Mouse (Mus musculus): ENCODE measurements at regions not wholly inside any gene's neighbourhood (a gene's known extent, or its start where the extent isn't known, plus 50 kb on each side); places are given as distances from the start of the nearest gene placed in this dataset.

DNA sequence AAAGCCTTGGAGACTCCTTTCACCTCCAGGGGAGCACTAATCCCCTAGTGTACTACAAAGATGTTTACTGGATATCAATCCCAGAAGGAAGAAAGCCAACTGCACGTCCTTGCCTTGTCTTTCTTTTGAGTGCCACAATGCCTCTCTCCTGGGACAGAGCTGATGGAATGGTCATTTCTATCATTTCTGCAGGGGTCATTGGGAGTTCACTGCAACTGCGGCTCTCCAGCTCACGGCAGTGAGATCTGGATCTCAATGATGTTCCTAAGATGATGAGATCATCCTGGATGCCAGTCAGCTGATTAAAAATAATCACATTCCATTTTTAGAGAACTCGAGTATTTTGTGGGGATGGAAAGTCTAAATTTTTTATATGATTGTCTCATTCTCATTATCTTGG, 341.1 kb downstream of the Lpin1 start:
- Histone ChIP-seq H3K4me3 (ENCODE audit: control insufficient read depth, low read depth, low read length) (no peak overlapping the region), H3K27ac (ENCODE audit: control insufficient read depth, insufficient read depth, low read depth, low read length) (no peak overlapping the region), H3K36me3 (ENCODE audit: control insufficient read depth, insufficient read depth, low read length) (no peaks in the 10 kb centered on the region), H3K4me1 (ENCODE audit: control insufficient read depth, insufficient read depth, low read length) (no peaks in the 10 kb centered on the region), H3K27me3 (ENCODE audit: control insufficient read depth, insufficient read depth, low read length) (no peaks in the 10 kb centered on the region)
- TF ChIP-seq CTCF (IDR thresholded peaks at IDR 0.05; ENCODE audit: control insufficient read depth, insufficient read depth, insufficient replicate concordance, low read depth, low read length): no peak
- no peak for TF ChIP-seq POLR2A (IDR thresholded peaks at IDR 0.05; ENCODE audit: control insufficient read depth, low read depth, low read length)

DNA sequence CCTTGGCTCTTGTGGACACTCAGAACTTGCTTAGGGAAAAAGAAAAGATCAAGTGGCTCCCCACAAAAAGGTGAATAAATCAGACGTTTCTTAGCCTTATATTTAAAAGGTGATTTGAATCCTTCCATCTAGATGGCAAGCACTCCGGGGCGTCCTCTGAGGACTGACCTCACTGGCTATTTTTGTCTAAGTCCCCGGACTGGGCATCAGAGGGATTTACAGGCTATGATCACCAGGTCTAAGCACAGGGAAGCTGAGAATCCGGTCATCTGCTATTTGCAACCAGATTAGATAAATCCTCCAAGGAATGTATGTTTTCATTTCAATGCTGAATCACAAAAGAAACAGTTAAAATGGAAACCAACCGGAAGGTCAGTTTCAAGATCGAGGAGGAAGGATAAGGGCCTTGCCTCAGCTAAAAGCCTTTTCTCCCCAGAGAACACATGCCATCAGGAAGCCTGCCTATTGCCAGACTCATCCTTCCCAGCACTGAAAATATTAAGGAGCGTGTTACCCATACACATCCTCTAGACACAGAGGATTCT, 342.1 kb downstream of the Lpin1 start:
- H3K4me1 ChIP-seq (ENCODE audit: control insufficient read depth, insufficient read depth, low read length): no peaks in the 10 kb centered on the region
- H3K27ac ChIP-seq (ENCODE audit: control insufficient read depth, insufficient read depth, low read depth, low read length): no peak overlapping the region
- no peaks in the 10 kb centered on the region for H3K27me3 ChIP-seq (ENCODE audit: control insufficient read depth, insufficient read depth, low read length)
- no peak overlapping the region for H3K4me3 ChIP-seq (ENCODE audit: control insufficient read depth, low read depth, low read length)
- no peaks in the 10 kb centered on the region for H3K36me3 ChIP-seq (ENCODE audit: control insufficient read depth, insufficient read depth, low read length)
- TF ChIP-seq CTCF (IDR thresholded peaks at IDR 0.05; ENCODE audit: control insufficient read depth, insufficient read depth, insufficient replicate concordance, low read depth, low read length): no peak

DNA sequence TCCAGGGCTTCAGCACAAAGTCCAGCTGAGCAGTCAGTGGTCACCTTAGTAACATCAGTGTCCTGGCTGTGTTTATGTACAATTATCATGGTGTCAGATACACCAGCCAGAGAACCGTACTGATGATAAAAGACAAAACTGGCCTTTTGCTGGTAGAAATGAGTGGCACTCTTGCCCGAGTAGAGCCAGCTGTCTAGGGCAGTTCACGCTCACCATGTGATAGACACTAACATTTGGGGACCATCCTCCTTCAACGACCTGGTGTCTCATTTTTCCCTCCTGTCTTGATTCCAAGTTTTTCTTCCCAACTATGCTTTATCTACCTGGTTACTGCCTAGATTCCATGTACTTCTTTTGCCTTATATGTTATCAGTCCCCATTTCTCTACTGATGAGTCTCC, 349.3 kb downstream of the Lpin1 start:
- Histone ChIP-seq H3K27me3 (ENCODE audit: control insufficient read depth, insufficient read depth, low read length) (no peaks in the 10 kb centered on the region), H3K4me1 (ENCODE audit: control insufficient read depth, insufficient read depth, low read length) (no peaks in the 10 kb centered on the region), H3K4me3 (ENCODE audit: control insufficient read depth, low read depth, low read length) (no peak overlapping the region), H3K36me3 (ENCODE audit: control insufficient read depth, insufficient read depth, low read length) (no peaks in the 10 kb centered on the region), H3K27ac (ENCODE audit: control insufficient read depth, insufficient read depth, low read depth, low read length) (no peak overlapping the region)
- no peak for TF ChIP-seq POLR2A (IDR thresholded peaks at IDR 0.05; ENCODE audit: control insufficient read depth, low read depth, low read length)
- no peak for TF ChIP-seq CTCF (IDR thresholded peaks at IDR 0.05; ENCODE audit: control insufficient read depth, insufficient read depth, insufficient replicate concordance, low read depth, low read length)

DNA sequence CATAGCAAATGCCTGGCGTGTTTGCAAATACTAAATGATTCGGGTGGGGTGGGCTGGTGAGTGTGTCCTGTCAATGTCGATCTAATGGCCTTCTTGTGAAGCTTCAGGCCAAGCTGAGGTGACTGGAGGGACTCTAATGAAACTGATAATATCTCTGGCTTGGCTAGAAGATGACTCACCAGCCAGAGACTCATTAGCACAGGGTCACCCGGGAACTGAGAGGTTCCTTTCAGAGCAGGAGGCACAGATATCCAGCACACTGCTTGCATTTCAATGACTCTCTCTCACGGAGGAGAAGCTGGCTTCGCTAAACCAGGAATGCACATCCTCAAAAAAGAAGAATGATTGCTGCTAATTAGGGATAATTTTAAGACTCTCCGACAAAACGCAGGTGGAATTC, 349.8 kb downstream of the Lpin1 start:
- H3K4me3 ChIP-seq (ENCODE audit: control insufficient read depth, low read depth, low read length): no peak overlapping the region
- no peaks in the 10 kb centered on the region for H3K27me3 ChIP-seq (ENCODE audit: control insufficient read depth, insufficient read depth, low read length)
- no peaks in the 10 kb centered on the region for H3K4me1 ChIP-seq (ENCODE audit: control insufficient read depth, insufficient read depth, low read length)
- no peak overlapping the region for H3K27ac ChIP-seq (ENCODE audit: control insufficient read depth, insufficient read depth, low read depth, low read length)
- H3K36me3 ChIP-seq (ENCODE audit: control insufficient read depth, insufficient read depth, low read length): no peaks in the 10 kb centered on the region
- TF ChIP-seq CTCF (IDR thresholded peaks at IDR 0.05; ENCODE audit: control insufficient read depth, insufficient read depth, insufficient replicate concordance, low read depth, low read length) (no peak), POLR2A (IDR thresholded peaks at IDR 0.05; ENCODE audit: control insufficient read depth, low read depth, low read length) (no peak)

DNA sequence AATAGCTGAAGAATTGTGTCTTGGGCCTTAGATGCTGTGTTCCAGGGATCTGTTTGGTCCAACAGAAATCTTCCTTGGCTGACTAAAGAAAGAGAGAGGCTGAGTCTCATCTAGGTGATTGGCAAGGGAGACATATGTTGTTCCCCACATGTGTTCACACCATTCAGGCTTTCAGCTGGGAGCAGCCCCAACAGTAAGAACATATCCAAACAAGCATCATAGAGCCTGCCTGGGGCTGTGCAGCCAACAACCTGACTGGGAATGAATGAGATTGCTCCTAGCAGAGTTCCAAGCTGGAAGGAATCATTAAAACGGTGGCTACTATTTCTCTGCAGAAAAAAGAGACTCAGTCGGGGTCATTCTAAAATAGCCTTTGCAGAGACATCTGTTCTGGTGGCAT, 350.3 kb downstream of the Lpin1 start:
- no peak overlapping the region for H3K27ac ChIP-seq (ENCODE audit: control insufficient read depth, insufficient read depth, low read depth, low read length)
- no peak for TF ChIP-seq POLR2A (IDR thresholded peaks at IDR 0.05; ENCODE audit: control insufficient read depth, low read depth, low read length)
- TF ChIP-seq CTCF (IDR thresholded peaks at IDR 0.05; ENCODE audit: control insufficient read depth, insufficient read depth, insufficient replicate concordance, low read depth, low read length): no peak
- H3K4me3 ChIP-seq (ENCODE audit: control insufficient read depth, low read depth, low read length): no peak overlapping the region
- no peaks in the 10 kb centered on the region for H3K36me3 ChIP-seq (ENCODE audit: control insufficient read depth, insufficient read depth, low read length)
- H3K27me3 ChIP-seq (ENCODE audit: control insufficient read depth, insufficient read depth, low read length): no peaks in the 10 kb centered on the region
- H3K4me1 ChIP-seq (ENCODE audit: control insufficient read depth, insufficient read depth, low read length): no peaks in the 10 kb centered on the region

DNA sequence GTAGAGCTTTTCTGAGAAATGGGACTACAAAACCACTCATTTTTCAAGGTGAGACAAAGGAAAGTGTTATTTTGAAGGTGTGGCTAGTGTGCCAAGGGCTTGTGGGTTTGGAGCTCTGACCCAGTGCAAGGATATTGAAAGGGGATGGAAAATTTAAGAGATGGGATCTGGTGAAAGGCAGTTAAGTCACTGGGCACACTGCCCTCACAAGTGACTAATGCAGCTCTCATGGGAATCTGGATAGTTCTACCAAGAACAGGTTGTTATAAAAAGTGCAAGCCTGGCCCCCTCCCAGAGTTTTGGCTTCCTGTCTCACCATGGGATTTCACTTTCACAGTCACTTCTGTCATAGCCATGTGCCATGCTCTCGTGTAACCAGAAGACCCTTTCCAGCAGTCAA, 360.1 kb downstream of the Lpin1 start:
- no peak for TF ChIP-seq CTCF (IDR thresholded peaks at IDR 0.05; ENCODE audit: control insufficient read depth, insufficient read depth, insufficient replicate concordance, low read depth, low read length)
- TF ChIP-seq POLR2A (IDR thresholded peaks at IDR 0.05; ENCODE audit: control insufficient read depth, low read depth, low read length): no peak
- Histone ChIP-seq H3K36me3 (ENCODE audit: control insufficient read depth, insufficient read depth, low read length) (no peaks in the 10 kb centered on the region), H3K4me1 (ENCODE audit: control insufficient read depth, insufficient read depth, low read length) (no peaks in the 10 kb centered on the region), H3K4me3 (ENCODE audit: control insufficient read depth, low read depth, low read length) (no peak overlapping the region), H3K27ac (ENCODE audit: control insufficient read depth, insufficient read depth, low read depth, low read length) (no peak overlapping the region), H3K27me3 (ENCODE audit: control insufficient read depth, insufficient read depth, low read length) (no peaks in the 10 kb centered on the region)

DNA sequence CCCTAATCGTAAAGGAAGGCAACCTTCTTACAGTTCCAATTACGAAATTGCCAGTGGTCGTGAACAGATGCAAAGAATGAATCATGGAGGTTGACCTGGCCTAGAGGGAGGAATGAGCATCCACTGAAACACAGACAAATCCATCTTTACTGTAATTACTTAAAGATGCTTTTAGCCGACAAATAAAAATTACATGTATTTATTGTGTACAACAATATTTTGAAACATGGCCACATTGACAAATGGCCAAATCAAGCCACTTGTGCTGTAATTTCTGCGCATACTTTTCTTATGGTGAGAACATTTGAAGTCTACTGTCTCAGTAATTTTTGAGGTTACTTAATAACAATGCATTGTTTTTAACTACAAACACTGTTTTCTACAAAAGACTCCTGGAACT, 360.7 kb downstream of the Lpin1 start:
- H3K36me3 ChIP-seq (ENCODE audit: control insufficient read depth, insufficient read depth, low read length): no peaks in the 10 kb centered on the region
- H3K4me1 ChIP-seq (ENCODE audit: control insufficient read depth, insufficient read depth, low read length): no peaks in the 10 kb centered on the region
- H3K27ac ChIP-seq (ENCODE audit: control insufficient read depth, insufficient read depth, low read depth, low read length): no peak overlapping the region
- no peak overlapping the region for H3K4me3 ChIP-seq (ENCODE audit: control insufficient read depth, low read depth, low read length)
- no peak for TF ChIP-seq POLR2A (IDR thresholded peaks at IDR 0.05; ENCODE audit: control insufficient read depth, low read depth, low read length)
- no peak for TF ChIP-seq CTCF (IDR thresholded peaks at IDR 0.05; ENCODE audit: control insufficient read depth, insufficient read depth, insufficient replicate concordance, low read depth, low read length)
- H3K27me3 ChIP-seq (ENCODE audit: control insufficient read depth, insufficient read depth, low read length): no peaks in the 10 kb centered on the region

DNA sequence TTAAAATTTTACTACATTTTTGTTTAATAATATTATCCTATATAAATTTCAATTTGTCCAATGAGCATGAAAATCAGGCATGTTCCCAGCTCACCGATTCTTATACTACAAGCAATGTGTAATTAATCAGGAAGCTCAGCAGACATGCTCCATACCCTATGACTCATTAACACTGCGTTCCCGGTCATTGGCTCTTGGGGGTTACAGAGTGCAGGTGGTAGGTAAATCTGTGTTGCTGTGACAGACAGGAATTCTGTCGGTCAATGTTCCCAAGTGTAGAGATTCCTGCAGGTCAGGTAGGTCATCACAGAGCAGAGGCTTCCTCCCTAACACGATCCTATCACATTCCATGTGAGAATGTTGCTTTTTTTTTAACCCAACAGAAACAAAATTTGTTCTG, 371.0 kb downstream of the Lpin1 start:
- H3K4me1 ChIP-seq (ENCODE audit: control insufficient read depth, insufficient read depth, low read length): no peaks in the 10 kb centered on the region
- no peak for TF ChIP-seq CTCF (IDR thresholded peaks at IDR 0.05; ENCODE audit: control insufficient read depth, insufficient read depth, insufficient replicate concordance, low read depth, low read length)
- TF ChIP-seq POLR2A (IDR thresholded peaks at IDR 0.05; ENCODE audit: control insufficient read depth, low read depth, low read length): no peak

More for the DNA sequence above, 371.0 kb downstream of the Lpin1 start:
- Histone ChIP-seq H3K36me3 (ENCODE audit: control insufficient read depth, insufficient read depth, low read length) (no peaks in the 10 kb centered on the region), H3K4me3 (ENCODE audit: control insufficient read depth, low read depth, low read length) (no peak overlapping the region), H3K27ac (ENCODE audit: control insufficient read depth, insufficient read depth, low read depth, low read length) (no peak overlapping the region), H3K27me3 (ENCODE audit: control insufficient read depth, insufficient read depth, low read length) (no peaks in the 10 kb centered on the region)
